Mouse (Mus musculus) kidney, postnatal 10 days (tissue): Measurements from ENCODE around the gene Ptgir.
A peak's percentile ranks its signal among the peaks of the same experiment; 100 is the strongest.

Source experiments
- DNase-seq: peaks from one replicate; pipeline ENCODE4 v3.0.0; 2021; ENCODE audit warnings: mixed read lengths

Ptgir gene

GRCm38 (mm10) chr7:16892352-16892730 is 13.9 kb upstream of the Ptgir start:
- no peak for DNase-seq

GRCm38 (mm10) chr7:16893612-16894011 is 12.7 kb upstream of the Ptgir start:
- no peak for DNase-seq

- DNase-seq, result no peak
Observed at GRCm38 (mm10) chr7:16894279-16894678, 12.0 kb upstream of the Ptgir start.

GRCm38 (mm10) chr7:16895000-16895399 is 11.3 kb upstream of the Ptgir start:
- DNase-seq, result peak; percentile 89

GRCm38 (mm10) chr7:16895511-16895910 is 10.8 kb upstream of the Ptgir start:
- no peak for DNase-seq

GRCm38 (mm10) chr7:16900526-16900925 is 5.8 kb upstream of the Ptgir start:
- DNase-seq, result no peak

- no peak for DNase-seq
Observed at GRCm38 (mm10) chr7:16903439-16903955, 2.8 kb upstream of the Ptgir start.

- DNase-seq, result peak; percentile 63
Observed at GRCm38 (mm10) chr7:16904120-16904675, 2.1 kb upstream of the Ptgir start.

GRCm38 (mm10) chr7:16905491-16906021 is 734 bp upstream of the Ptgir start:
- peak; percentile 68 for DNase-seq

GRCm38 (mm10) chr7:16906889-16907559 is 734 bp downstream of the Ptgir start:
- DNase-seq, result no peak

- no peak for DNase-seq
Observed at GRCm38 (mm10) chr7:16907842-16908241, 1.6 kb downstream of the Ptgir start.

- no peak for DNase-seq
Observed at GRCm38 (mm10) chr7:16908367-16908766, 2.1 kb downstream of the Ptgir start.

GRCm38 (mm10) chr7:16908859-16909258 is 2.6 kb downstream of the Ptgir start:
- no peak for DNase-seq

- no peak for DNase-seq
Observed at GRCm38 (mm10) chr7:16909909-16910308, 3.6 kb downstream of the Ptgir start.

- DNase-seq, result no peak
Observed at GRCm38 (mm10) chr7:16911904-16912303, 5.6 kb downstream of the Ptgir start.

- DNase-seq, result no peak
Observed at GRCm38 (mm10) chr7:16912360-16912759, 6.1 kb downstream of the Ptgir start.

- DNase-seq, result peak; percentile 87
Observed at GRCm38 (mm10) chr7:16913806-16914452, 7.6 kb downstream of the Ptgir start.

GRCm38 (mm10) chr7:16914453-16915343 is 8.4 kb downstream of the Ptgir start:
- DNase-seq, result no peak

GRCm38 (mm10) chr7:16915461-16916340 is 9.4 kb downstream of the Ptgir start:
- no peak for DNase-seq

- DNase-seq, result peak; percentile 77
Observed at GRCm38 (mm10) chr7:16916342-16917265, 10.3 kb downstream of the Ptgir start.

- DNase-seq, result no peak
Observed at GRCm38 (mm10) chr7:16917447-16917846, 11.2 kb downstream of the Ptgir start.
